In genomic region chr9:40937425-40937824, GRCm38 (mm10) we compare ENCODE assay signal across 14 mouse cellular contexts. TPM values are rescaled to one million over a fixed set of nuclear protein-coding genes. Genes with fewer than 3 reads are reported as not detected.
DNase-seq lines count a peak whose midpoint lies in the region; ATAC-seq and TF ChIP-seq lines count a peak whose summit lies in the region.
"Had no signal": no experiment of that assay in that cellular context is flagged by ENCODE, and none has a peak within 500 bp of the region (broad histone marks: within the 10 kb centered on the region; RNA-seq: fewer than 3 reads in every experiment).

No protein-coding gene starts in this region.

- H3K4me3 ChIP-seq in forebrain, embryonic 14.5 days (ENCODE audit: low read depth, low read length): no peak overlapping the region
- H3K4me3 ChIP-seq in forebrain, embryonic 11.5 days (ENCODE audit: low read depth, low read length): no peak overlapping the region
- no peak overlapping the region for H3K4me3 ChIP-seq in bone marrow, adult 2 months (replicated peaks; ENCODE audit: control insufficient read depth, low read depth, low read length)
- H3K4me3 ChIP-seq: forebrain, embryonic 13.5 days had no signal

- no peak for ATAC-seq in forebrain, embryonic 14.5 days
- no peak for ATAC-seq in forebrain, embryonic 11.5 days (replicated peaks; ENCODE audit: low FRiP score)
- ATAC-seq: forebrain, embryonic 13.5 days had no signal

- no peaks in the 10 kb centered on the region for H3K27me3 ChIP-seq in forebrain, embryonic 14.5 days (replicated peaks; ENCODE audit: control insufficient read depth, insufficient read depth, low read length)
- H3K27me3 ChIP-seq in forebrain, embryonic 11.5 days (ENCODE audit: control insufficient read depth, insufficient read depth, low read length): no peaks in the 10 kb centered on the region
- H3K27me3 ChIP-seq: forebrain, embryonic 13.5 days had no signal

- TF ChIP-seq CTCF in bone marrow, adult 2 months (IDR thresholded peaks at IDR 0.05; ENCODE audit: control insufficient read depth, insufficient read depth, low read length): peak; percentile 19; the same call in 1 of the 2 replicates

- no peaks in the 10 kb centered on the region for H3K9me3 ChIP-seq in forebrain, embryonic 14.5 days (replicated peaks; ENCODE audit: control insufficient read depth, low read length)
- H3K9me3 ChIP-seq in forebrain, embryonic 11.5 days (ENCODE audit: control insufficient read depth, low read length): no peaks in the 10 kb centered on the region
- H3K9me3 ChIP-seq: forebrain, embryonic 13.5 days had no signal

- H3K9ac ChIP-seq in forebrain, embryonic 14.5 days (ENCODE audit: low read length): no peak overlapping the region
- no peak overlapping the region for H3K9ac ChIP-seq in forebrain, embryonic 11.5 days (ENCODE audit: low read length)
- H3K9ac ChIP-seq: forebrain, embryonic 13.5 days had no signal

- no peak overlapping the region for H3K27ac ChIP-seq in forebrain, embryonic 14.5 days (ENCODE audit: low read depth, low read length)
- H3K27ac ChIP-seq in forebrain, embryonic 11.5 days (ENCODE audit: low read depth, low read length): no peak overlapping the region
- H3K27ac ChIP-seq in bone marrow, adult 2 months (ENCODE audit: control insufficient read depth, insufficient read depth, low read depth, low read length, poor library complexity): no peak overlapping the region
- H3K27ac ChIP-seq: forebrain, embryonic 13.5 days had no signal

- no peak overlapping the region for H3K4me2 ChIP-seq in forebrain, embryonic 14.5 days (ENCODE audit: low read length)
- no peak overlapping the region for H3K4me2 ChIP-seq in forebrain, embryonic 11.5 days (ENCODE audit: low read depth, low read length, severe bottlenecking)
- H3K4me2 ChIP-seq: forebrain, embryonic 13.5 days had no signal

- no peaks in the 10 kb centered on the region for H3K4me1 ChIP-seq in forebrain, embryonic 14.5 days (ENCODE audit: control insufficient read depth, insufficient read depth, low read length)
- H3K4me1 ChIP-seq in forebrain, embryonic 11.5 days (replicated peaks; ENCODE audit: control insufficient read depth, insufficient read depth, low read length): no peaks in the 10 kb centered on the region
- no peaks in the 10 kb centered on the region for H3K4me1 ChIP-seq in bone marrow, adult 2 months (ENCODE audit: control insufficient read depth, insufficient read depth, low read length)
- H3K4me1 ChIP-seq: forebrain, embryonic 13.5 days had no signal

- DNase-seq in forebrain, embryonic 14.5 days (ENCODE audit: low spot score): peak; percentile 27
- no peak for DNase-seq in forebrain, embryonic 11.5 days (ENCODE audit: low spot score)
- DNase-seq in layer of hippocampus, adult 9-10 months (ENCODE audit: low spot score): peak; percentile 5
- DNase-seq in layer of hippocampus, postnatal 36 days: no peak
- peak; percentile 16 for DNase-seq in 3T3-L1 (ENCODE audit: low read depth, low spot score)
- no peak for DNase-seq in frontal cortex, postnatal 10 days (ENCODE audit: low spot score in 2 of 2)
- no peak for DNase-seq in urinary bladder, postnatal 14 days (ENCODE audit: low spot score)
- DNase-seq: adrenal gland, postnatal 14 days; cerebellum, postnatal 36 days had no signal

- H3K36me3 ChIP-seq in forebrain, embryonic 14.5 days (ENCODE audit: control insufficient read depth, insufficient read depth, low read length): no peaks in the 10 kb centered on the region
- H3K36me3 ChIP-seq in forebrain, embryonic 11.5 days (ENCODE audit: control insufficient read depth, insufficient read depth, low read length): no peaks in the 10 kb centered on the region

- TF ChIP-seq POLR2A in bone marrow, adult 2 months (IDR thresholded peaks at IDR 0.05; ENCODE audit: borderline replicate concordance, control insufficient read depth, low read depth, low read length): no peak

- WGBS in forebrain, embryonic 14.5 days: 64% methylated on average over 7 of the region's 7 CpGs
- WGBS in forebrain, embryonic 11.5 days: 70% methylated on average over 7 of the region's 7 CpGs
- WGBS in bone marrow, adult 2 months: 58% methylated on average over 7 of the region's 7 CpGs

RNA-seq across cellular contexts. Expression of gene Jhy, which starts 26.5 kb away (rescaled TPM):
- polyA plus RNA-seq in forebrain, embryonic 14.5 days (2014; fragmentation: Nextera tagmentation; extraction: Ambion mirVana): 0.42 and 0.99 TPM in 2 replicates
- 0.67 TPM in 1 of 2 replicates, not detected in the other for polyA plus RNA-seq in forebrain, embryonic 11.5 days (2014; fragmentation: Nextera tagmentation; extraction: Ambion mirVana)
- under 1 TPM; 0.23 to 0.65 TPM for total RNA-seq in layer of hippocampus, postnatal 36 days (2021)
- polyA plus RNA-seq in bone marrow, adult 2 months (2011; ENCODE audit: insufficient read depth, insufficient read length, low replicate concordance, missing spikeins): 0.82 and 3.4 TPM in 2 replicates
- total RNA-seq: adrenal gland, postnatal 14 days; monocyte, adult 5-6 weeks had no signal
- polyA plus RNA-seq: heart, embryonic 14.5 days; liver, embryonic 16.5 days had no signal

Comparison
In these comparisons a context has a peak if more than half of its experiments do, and no peak if none do; other contexts are left out.
1. DNase-seq: peak in forebrain, embryonic 14.5 days (single experiment), layer of hippocampus, adult 9-10 months (single experiment) and 3T3-L1 (single experiment); none in forebrain, embryonic 11.5 days (single experiment), layer of hippocampus, postnatal 36 days (0 of 2), frontal cortex, postnatal 10 days (0 of 2) and urinary bladder, postnatal 14 days (single experiment).